18 mouse cellular contexts compared by ENCODE assay signal in genomic region chr10:8415036-8415435, GRCm38 (mm10).
DNase-seq lines count a peak whose midpoint lies in the region; ATAC-seq and TF ChIP-seq lines count a peak whose summit lies in the region.
"Had no signal": no experiment of that assay in that cellular context is flagged by ENCODE, and none has a peak within 500 bp of the region (broad histone marks: within the 10 kb centered on the region; RNA-seq: fewer than 3 reads in every experiment).

No protein-coding gene starts in this region.

- TF ChIP-seq POLR2A in myocyte (IDR thresholded peaks at IDR 0.05; ENCODE audit: insufficient read length, low read depth) = no peak

- peak; percentile 52 for ATAC-seq in granulocyte monocyte progenitor cell, adult 5-6 weeks (replicated peaks; ENCODE audit: poor library complexity, severe bottlenecking)
- no peak for ATAC-seq in forebrain, embryonic 15.5 days (replicated peaks)
- ATAC-seq: forebrain, embryonic 13.5 days had no signal

- DNase-seq in layer of hippocampus, adult 2 months (ENCODE audit: low spot score in 2 of 2) = no peak
- no peak for DNase-seq in layer of hippocampus, postnatal 10 days (ENCODE audit: low spot score in 2 of 2)
- no peak for DNase-seq in frontal cortex, adult 2 months (ENCODE audit: extremely low spot score in 1 of 2, low spot score in 1 of 2)
- DNase-seq: adrenal gland, adult 8-10 months; cerebellum, adult 11-12 months; cerebellum, adult 9-10 months; cerebellum, postnatal 25 days; gastrocnemius, postnatal 36 days; heart, adult 2 months had no signal

- TF ChIP-seq CTCF in layer of hippocampus, adult 2 months (conservative IDR thresholded peaks at IDR 0.05) = no peak

- H3K36me3 ChIP-seq in myocyte (ENCODE audit: control insufficient read depth, insufficient read depth) = no peaks in the 10 kb centered on the region
- no peaks in the 10 kb centered on the region for H3K36me3 ChIP-seq in forebrain, embryonic 15.5 days
- H3K36me3 ChIP-seq: embryonic facial prominence, embryonic 13.5 days; G1E; heart, embryonic 12.5 days; hindbrain, embryonic 10.5 days had no signal

- no peaks in the 10 kb centered on the region for H3K9me3 ChIP-seq in forebrain, embryonic 15.5 days
- H3K9me3 ChIP-seq: embryonic facial prominence, embryonic 13.5 days; forebrain, embryonic 13.5 days; heart, embryonic 12.5 days; hindbrain, embryonic 10.5 days had no signal

- H3K9ac ChIP-seq in forebrain, embryonic 15.5 days (replicated peaks) = no peak overlapping the region
- H3K9ac ChIP-seq: embryonic facial prominence, embryonic 13.5 days; forebrain, embryonic 13.5 days; heart, embryonic 12.5 days; hindbrain, embryonic 14.5 days had no signal

- H3ac ChIP-seq in myocyte (ENCODE audit: control insufficient read depth, insufficient read length) = no peak overlapping the region

- H3K27ac ChIP-seq in layer of hippocampus, adult 2 months = peak overlapping the region; percentile 43; the same call in 1 of the 2 replicates
- no peak overlapping the region for H3K27ac ChIP-seq in forebrain, embryonic 15.5 days (replicated peaks)
- H3K27ac ChIP-seq: embryonic facial prominence, embryonic 13.5 days; forebrain, embryonic 13.5 days; heart, adult 2 months; hindbrain, embryonic 10.5 days; hindbrain, embryonic 14.5 days had no signal

- peaks cover 3% of the 10 kb centered on the region for H3K79me2 ChIP-seq in myocyte (ENCODE audit: control insufficient read depth, insufficient read depth)

- peak overlapping the region; percentile 8 for H3K4me2 ChIP-seq in myocyte (ENCODE audit: low read depth)
- no peak overlapping the region for H3K4me2 ChIP-seq in forebrain, embryonic 15.5 days (replicated peaks)
- H3K4me2 ChIP-seq: embryonic facial prominence, embryonic 13.5 days; forebrain, embryonic 13.5 days; heart, embryonic 12.5 days; hindbrain, embryonic 14.5 days had no signal

- WGBS in forebrain, embryonic 15.5 days = 90% methylated on average over 7 of the region's 7 CpGs

- no peaks in the 10 kb centered on the region for H3K27me3 ChIP-seq in myocyte (ENCODE audit: control insufficient read depth, insufficient read depth, insufficient read length)
- no peaks in the 10 kb centered on the region for H3K27me3 ChIP-seq in forebrain, embryonic 15.5 days
- H3K27me3 ChIP-seq: embryonic facial prominence, embryonic 13.5 days; forebrain, embryonic 13.5 days; heart, embryonic 12.5 days had no signal

- no peaks in the 10 kb centered on the region for H3K4me1 ChIP-seq in forebrain, embryonic 15.5 days
- H3K4me1 ChIP-seq: forebrain, embryonic 13.5 days; heart, embryonic 12.5 days; hindbrain, embryonic 10.5 days had no signal

- H3K4me3 ChIP-seq in layer of hippocampus, adult 2 months = no peak overlapping the region
- no peak overlapping the region for H3K4me3 ChIP-seq in myocyte
- no peak overlapping the region for H3K4me3 ChIP-seq in forebrain, embryonic 15.5 days
- H3K4me3 ChIP-seq: embryonic facial prominence, embryonic 13.5 days; forebrain, embryonic 13.5 days; heart, adult 2 months; heart, embryonic 12.5 days; hindbrain, embryonic 10.5 days had no signal

TF ChIP-seq in myocyte, 11 proteins besides CTCF, POLR2A, EP300 and RAD21:
- TF ChIP-seq E2F4 (IDR thresholded peaks at IDR 0.05; ENCODE audit: insufficient read depth) (no peak), TCF3 (IDR thresholded peaks at IDR 0.05; ENCODE audit: insufficient read length, low read depth) (no peak), MAX (IDR thresholded peaks at IDR 0.05; ENCODE audit: low read depth) (no peak), REST (IDR thresholded peaks at IDR 0.05; ENCODE audit: insufficient read depth, insufficient read length) (no peak), MYOG (IDR thresholded peaks at IDR 0.05; ENCODE audit: control insufficient read depth in 1 of 3, insufficient read depth in 1 of 3, insufficient read length in 2 of 3, low read depth in 2 of 3) (no peak), USF1 (IDR thresholded peaks at IDR 0.05; ENCODE audit: low read depth) (no peak), POLR2AphosphoS2 (IDR thresholded peaks at IDR 0.05; ENCODE audit: insufficient read length, low read depth) (no peak)
